Mouse (Mus musculus) lung, postnatal 4 days (tissue): ENCODE measurements around the gene Rftn1.

Experiments used
- DNase-seq, 2 experiments: peaks; one replicate each; pipeline ENCODE4 v3.0.0; 2021

Gene Rftn1

DNA sequence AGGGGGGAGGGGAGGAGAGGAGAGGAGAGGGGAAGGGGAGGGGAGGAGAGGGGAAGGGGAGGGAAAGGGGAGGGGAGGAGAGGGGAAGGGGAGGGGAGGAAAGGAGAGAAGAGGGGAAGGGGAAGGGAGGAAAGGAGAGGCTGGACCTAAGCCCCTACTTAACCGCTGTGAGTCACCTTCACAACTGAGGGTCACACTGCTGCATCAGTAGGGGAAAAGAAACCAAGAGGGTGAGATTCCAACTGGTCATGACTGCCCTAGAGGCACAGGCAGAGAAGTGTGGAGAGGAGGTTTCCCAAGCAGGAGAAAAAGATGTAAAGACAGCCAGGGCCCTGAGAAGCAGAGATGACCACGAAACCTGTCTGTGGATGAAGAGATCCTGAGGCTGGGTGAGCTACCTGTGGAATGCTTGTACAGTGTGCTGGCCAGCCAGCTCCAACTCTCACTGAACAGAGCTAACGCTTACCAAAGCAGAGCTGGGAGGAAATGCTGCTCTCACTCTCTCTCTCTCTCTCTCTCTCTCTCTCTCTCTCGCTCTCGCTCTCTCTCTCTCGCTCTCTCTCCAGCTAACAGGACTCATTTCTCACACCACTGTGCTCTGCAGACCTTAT, 19.4 kb downstream of the Rftn1 start:
- no peak for DNase-seq

DNA sequence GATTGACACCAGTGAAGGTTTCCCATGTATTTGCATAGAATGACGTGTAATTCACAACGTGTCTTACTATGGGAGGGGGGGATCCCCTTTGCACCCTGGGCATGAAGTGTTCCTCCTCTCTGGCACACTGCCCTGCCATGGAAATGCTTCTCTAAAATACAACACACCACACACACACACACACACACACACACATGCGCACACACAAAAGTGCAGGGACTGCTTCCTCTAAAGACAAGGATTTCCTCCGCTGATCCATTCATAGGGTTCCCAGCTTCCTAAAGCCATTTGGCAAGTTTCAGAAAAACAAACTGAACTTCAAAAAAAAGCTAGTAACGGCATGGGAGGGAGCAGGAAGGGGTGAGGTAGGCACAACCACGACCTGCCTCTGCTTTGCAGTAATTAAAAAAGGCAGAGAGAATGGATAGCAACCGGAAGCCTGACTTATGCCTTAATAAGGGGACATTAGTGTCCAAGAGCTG, 20.5 kb downstream of the Rftn1 start:
- DNase-seq: peak; percentile 70 to 77

DNA sequence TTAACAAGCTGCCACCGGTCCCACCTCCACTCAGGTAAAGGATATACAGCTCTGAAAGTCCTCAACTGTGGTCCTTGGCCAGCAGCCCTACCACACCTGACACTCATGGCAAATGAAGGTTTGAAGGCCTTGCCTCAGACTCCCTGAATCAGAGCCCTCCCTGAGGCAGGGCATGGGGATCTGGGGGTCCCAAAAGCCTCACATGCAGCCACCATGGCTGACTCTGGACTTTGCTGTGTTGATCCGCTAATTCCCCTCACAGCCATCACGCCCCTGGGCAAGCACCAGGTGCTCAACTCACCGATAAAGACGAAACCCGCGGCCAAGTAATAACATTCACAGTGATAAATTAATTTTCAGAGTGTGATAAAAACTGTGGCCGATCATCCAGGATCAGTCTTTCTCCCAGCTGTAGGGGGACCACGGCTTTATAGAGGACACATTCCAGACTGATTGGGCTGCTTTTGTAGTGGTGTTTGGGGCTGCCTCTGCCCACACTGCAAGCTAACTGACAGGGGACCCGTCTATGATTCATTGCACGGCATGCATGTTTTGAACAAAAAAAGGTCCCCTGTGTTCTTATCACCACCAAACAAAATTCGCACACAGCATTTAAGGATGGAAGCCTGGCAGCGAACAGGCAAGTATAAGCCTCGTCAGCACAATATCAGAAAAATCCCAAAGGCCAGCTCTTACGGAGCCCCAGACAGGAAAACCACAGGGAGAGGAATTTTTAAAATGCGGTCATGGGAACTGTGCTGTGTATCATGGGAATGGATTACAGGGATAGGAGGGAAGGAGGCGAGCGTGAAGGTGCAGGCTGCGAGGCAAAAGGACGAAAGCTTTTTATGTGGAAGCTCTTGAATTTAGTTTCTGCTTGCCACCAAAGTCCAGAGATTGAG, 29.3 kb downstream of the Rftn1 start:
- no peak for DNase-seq

DNA sequence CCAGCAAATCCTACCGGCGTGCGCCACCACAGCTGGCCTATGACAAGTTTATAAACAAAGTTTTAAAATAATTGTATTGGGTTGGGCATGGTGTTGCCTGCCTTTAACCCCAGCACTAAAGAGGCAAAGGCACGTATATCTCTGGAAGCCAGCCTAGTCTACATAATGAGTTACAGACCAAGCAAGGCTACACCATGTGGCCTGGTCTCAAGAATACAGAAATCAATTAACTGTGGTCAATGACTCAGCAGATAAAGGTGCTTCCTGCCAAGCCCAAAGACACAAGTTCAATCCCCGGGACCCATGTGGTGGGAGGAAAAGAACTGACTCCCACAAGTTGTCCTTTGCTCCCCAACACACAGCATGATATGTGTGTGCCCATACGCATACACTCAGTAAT, 30.1 kb downstream of the Rftn1 start:
- no peak for DNase-seq

DNA sequence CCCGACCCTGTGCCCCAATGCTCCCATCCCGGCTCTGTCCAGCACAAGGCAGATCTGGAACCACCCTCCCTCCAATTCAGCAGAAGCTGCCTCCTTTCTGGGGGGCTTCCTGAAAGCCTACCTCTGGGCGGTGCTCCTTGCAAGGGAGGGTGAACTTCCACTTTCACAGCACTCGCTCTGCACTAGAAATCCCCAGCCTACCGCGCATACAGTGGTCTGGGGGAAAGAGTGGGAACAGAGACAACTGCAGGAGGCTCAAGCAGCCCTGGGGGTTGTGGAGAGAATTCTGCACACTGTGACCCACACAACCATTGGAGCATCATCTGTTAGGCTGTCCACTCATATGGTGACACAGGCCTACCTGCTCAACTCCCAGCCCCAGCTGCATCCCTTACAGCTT, 30.7 kb downstream of the Rftn1 start:
- DNase-seq: no peak

DNA sequence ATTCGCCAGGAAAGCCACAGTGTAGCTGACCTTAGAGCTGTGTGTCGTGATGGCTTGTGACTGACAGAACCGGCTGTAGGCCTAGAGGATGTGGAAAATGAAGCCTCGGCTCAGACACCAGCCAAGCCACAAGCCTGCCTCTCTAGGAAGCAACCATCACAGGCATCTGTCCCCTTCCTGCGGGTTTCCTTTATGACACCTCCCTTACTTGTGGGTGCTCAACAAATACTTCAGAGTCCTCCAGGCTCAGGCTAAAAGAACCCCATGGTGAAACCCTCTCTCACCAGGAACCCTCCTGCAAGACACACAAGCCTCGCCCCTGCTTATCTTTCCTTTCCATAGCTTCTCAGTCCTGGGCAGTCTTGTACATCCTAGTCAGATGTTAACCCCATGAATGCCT, 31.9 kb downstream of the Rftn1 start:
- no peak for DNase-seq

DNA sequence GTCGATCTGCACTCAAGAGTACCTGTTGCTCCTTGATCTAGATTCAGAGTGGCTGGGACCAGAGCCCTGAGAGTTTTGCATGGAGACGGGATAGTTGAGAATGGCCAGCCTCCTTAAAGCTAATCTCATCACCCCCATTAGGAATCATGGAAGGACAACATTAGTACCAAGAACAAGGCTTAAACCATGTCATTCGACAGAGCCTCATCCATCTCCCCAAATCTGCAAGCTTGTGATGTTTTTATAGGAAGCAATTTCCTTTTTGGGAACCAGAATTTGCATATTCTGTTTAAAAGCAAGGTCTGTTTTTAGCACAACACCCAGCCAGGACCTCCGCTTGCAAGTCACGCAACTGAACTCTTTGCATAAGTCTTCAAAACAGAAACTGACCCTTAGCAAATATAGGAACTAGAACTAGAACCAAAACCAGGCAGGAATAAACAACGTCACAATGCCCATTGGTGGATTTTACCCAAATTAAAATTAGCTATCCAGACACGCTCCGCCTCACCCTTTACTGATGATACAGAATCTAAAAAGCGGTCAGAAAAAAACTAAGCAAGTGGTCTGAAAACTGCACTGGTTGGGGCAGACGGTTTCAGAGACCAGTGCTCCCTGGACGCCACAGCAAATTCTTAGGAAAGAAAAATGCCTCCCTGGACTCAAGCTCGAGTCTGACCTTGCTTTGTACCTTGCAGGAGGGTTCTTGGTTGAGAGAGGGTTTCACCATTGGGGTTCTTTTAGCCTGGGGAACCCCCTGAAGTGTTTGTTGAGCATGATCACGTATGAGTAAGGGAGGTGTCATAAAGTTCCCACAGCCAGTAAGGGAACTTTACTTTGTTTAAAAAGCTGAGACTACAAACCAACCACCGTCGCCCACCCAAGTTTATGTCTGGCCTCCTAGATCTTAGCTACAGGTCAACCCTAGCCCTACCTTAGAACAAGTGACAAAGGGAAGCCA, 33.0 kb downstream of the Rftn1 start:
- DNase-seq: no peak

DNA sequence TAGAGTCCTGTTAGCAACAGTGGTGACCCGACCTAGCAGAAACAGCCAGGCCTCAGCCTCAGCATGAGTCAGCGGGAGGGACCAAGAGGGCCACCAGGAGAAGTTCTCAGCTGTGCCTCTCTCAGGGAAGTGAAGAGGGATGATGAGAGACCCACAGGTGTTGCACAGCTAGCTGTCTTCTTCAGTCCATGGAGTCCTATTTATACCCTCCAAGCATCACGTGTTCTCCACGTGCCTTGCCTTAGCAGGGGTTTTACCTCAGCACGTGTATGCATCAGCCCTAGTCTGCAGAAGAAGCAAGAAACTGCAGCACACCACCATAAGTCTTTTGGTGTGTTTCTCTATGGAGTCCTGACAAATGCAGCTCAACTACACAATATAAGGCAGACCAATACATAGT, 38.4 kb downstream of the Rftn1 start:
- no peak for DNase-seq

DNA sequence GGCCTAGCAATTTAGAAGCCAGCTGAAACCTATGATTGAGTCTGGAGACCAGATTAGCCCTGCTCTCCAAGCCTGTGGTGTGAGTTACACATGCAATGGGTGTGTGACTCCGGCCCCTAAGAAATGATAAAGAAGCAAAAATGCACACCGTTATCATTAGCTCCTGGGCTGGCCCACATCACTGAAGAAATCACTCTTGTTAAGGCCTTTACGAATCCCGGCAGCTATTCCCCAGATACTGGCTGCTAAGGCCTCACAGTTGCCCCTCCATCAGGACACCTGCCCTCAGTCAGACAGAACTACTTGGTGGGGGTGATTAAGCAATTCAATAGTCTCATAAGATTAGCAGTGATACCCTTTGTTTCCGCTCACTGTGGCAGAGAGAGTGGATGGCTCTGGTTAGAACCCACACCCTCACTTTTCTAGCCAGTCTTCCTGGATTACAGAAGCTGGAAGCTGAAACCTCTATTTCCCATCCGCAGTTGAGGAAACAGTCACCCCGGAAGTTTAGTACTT, 39.2 kb downstream of the Rftn1 start:
- no peak for DNase-seq

DNA sequence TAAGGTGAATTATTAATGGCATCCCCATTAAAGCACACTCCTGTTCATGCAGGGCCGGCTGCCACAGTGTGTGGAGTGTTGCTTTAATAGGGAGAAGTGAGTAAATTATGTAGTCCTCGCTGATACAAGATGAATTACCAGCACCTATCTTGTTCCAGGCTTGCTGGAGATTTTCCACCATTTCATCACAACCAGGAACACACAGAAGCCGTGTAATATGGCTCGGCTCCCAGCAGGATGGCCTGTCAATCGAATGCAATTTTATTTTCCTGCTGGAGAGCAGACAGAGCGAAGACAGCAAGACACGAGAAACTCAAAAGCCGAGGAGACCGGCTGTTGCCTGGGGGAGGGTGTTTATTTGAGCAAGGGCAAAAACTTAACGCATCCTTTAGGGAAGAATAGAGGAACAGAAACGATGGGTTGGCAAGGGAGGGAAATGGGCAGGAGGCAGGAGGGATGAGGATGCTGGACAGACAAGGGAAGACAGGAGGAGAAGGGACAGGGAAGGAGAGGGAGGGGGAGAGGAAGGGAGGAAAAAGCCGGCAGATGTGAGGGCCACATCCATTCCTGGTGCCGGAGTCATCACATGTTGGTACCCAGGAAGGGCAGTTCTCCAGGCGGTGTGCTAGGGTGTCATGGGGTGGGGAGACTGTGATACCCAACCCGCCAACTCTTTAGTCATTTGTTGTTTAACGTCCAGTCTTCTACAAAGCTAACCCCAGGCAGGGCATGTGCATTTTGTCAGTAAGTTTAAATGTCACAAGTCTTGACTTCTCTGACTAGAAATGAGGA, 39.9 kb downstream of the Rftn1 start:
- no peak for DNase-seq

DNA sequence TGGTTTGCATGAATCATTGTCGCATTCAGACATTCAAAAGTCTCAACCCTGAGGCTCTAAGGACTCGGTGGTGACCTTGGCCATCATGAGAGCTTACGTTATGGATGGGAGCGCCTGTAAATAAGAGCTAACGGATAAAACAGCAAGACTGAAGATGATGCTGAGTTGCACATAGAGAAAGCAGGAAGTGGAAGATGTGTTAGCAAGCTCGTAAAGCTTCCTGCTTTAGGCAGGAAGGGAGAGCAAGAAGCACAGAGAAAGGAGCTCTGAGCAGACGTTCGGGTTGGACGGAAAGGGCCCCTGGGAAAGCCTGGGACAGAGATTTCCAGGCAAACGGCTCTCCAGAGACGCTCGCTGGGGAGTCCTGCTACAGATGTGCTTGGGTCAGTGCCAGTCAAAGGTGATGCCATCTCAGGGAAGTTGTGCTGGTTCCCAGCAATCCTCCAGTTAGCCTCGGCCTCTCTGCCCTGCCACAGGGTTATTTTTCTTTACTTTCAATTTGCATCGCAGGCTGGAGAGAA, 40.7 kb downstream of the Rftn1 start:
- no peak for DNase-seq

DNA sequence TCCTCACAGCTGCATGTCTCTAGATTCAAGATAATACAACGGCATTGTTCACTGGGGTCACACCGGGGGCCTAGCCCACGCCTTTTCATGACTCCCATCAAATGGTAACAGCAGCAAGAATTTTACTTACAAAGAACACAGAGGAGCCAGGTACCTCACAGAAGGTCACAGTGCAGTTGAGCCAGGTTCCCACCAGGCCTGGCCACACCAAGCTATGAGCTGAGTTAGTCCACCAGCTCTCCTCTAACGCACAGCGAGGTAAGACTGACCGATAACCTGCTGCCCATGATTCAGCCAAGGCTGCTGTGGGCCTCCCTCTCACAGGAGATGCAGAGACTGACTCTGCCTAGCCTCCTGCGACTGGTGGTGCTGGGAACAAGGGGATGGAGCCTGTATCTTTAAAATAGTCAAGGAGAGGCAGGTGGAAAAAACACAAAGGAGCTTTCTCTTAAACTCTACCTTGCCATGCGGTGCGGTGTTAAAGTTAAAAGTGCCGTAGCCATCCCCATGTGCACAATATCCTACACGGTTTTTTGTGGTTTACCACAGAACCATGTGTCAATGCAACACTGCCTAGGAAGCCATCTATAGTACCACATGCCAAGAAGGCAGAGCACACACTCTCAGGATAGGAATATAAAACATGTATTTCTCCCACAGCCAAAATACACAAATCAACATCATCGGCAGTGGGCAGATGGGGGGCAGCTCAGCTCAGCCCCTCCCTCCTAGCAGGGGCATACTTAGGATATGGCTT, 42.5 kb downstream of the Rftn1 start:
- no peak for DNase-seq

DNA sequence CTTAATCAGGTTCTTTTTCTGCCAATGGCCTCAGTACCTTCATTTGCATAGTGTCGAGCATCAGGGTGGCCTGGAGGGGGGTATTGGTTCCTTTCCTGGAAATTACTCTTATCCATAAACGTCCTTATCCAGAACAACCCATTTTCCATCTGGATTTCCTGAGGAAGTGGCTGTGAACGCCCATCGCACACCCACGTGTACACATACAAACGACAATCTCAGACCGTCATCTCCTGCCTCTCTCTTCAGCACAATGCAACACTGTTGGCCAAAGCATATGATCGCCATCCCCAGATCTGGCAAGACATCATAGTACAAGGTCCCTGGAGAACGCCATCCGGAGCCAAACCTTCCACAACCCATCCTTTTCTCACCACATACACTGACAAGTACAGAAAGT, 47.1 kb downstream of the Rftn1 start:
- peak; percentile 35 to 62 for DNase-seq

DNA sequence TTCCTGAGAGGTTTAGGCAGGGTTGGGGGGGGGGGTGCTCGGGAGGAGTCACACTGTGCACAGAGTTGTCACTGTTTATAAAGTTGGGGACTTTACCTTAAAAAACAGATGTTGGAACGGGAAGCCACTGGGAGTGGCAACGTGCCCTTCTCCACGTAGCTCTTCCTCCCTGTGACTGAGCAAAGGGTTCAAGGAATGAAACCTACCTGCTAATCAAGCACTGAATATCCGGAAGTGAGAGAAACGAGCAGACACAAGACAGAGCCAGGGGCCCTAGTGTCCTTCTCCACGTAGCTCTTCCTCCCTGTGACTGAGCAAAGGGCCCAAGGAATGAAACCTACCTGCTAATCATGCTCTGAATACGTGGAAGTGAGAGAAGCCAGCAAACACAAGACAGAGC, 47.9 kb downstream of the Rftn1 start:
- no peak for DNase-seq

DNA sequence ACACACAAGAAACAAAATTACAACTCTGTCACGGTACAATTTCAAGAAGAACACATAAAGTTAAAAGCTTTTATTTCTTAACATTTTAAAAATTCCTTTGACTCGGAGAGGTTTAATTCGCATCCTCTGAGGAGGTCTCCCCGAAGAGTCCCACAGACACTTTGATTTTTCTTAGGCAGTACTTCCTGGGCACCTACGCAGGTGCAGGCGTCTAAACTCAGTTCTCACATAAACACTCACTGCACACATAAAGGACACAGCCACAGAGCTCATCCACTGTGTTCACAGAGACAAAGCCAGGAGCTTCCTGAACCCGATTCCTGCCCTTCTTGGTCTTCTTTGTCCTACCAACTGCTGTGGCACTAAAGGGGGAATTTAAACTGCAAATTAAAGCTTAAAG, 48.3 kb downstream of the Rftn1 start:
- DNase-seq: no peak

DNA sequence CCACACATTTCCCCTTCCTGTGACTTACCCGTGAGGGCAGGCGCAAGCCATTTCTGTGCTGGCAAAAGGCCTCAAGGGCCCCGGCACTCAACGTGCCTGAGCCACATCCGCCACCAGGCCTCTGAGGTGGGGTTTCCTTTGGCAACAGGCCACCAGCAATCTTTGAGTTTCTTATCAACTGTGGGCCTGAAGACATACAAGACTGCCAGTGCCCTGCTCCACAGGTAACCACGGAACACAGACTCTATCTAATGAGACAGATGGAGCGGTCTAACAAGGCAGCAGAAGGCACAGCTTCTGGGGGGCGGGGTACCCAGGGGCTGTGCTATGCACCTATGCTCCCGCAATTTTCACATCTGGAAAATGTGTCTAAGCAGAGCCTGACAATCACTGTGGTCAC, 54.4 kb downstream of the Rftn1 start:
- DNase-seq: peak; percentile 74 to 80

DNA sequence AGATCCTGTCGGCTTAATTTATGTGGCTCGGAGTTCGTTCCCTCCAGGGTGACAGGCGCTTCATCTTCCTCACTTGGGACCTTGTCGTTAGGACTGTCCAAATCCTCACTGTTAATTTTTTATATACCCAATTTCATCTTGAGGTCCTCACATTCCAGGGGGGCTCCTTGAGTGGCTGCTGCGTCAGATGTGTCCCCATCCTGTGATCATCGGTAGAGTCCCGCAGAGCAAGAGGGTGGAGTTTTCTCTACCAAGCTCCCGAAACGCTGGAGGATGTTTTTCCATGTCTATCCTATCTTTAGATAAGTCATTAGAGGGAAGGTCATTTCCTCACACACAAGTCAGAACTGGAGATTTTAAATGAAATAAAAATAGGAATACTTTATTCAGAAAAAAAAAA, 55.0 kb downstream of the Rftn1 start:
- DNase-seq: no peak

DNA sequence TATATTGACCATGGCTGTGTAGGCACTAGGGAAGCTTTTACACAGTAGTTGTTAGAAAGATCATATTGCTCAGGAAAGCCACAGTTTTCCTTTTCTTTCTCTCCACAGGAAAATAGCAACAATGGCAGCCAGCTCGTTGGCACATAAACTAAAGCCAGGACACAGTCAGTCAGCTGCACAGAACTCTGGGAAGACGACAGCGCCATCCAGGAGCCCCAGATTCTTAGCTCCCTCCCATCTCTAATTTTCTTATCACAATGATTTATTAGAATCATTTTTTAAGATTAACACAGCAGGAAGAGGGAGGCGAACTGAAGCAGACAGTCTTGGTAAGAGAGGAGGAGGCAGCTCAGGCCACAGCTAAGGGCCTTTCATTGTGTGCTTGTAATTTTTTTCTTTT, 58.8 kb downstream of the Rftn1 start:
- no peak for DNase-seq

DNA sequence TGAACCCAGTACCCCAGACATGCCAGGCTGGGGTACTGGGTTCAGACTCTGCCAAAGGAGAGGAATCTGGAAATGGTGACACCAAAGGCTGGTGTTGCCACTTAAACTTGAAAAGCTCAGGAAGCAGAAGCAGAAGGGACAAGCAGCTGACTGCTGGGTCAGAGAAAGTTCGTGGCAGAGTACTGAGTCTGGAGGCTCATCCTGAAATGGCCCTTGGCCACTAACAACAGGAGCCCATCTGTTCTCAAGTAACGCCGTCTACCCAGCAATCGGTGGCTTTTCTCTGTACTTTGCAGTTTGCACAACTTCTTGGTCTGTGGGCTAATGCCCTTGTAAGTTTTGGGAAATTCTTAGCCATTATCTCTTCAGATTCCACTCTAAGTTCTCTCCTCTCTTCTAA, 60.1 kb downstream of the Rftn1 start:
- DNase-seq: no peak

DNA sequence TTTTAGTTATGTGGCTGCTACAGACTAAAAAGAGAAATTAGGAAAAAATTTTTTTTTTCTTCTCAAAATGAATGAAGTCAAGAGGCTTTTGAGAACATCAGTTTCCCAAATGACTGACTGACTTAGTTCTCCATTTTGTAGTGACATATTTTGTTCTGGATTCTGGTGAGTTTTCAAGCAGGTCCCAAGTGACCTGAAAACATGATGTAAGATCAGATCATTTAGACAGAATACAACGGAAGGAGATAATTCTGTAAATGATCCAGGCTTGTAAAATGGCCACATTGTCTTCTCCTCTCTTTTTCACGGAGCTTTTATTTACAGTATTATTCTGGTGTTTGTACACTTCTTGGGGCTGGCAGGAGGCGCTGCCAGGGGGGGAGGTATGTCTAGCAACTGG, 62.1 kb downstream of the Rftn1 start:
- DNase-seq: no peak
